Mouse (Mus musculus): ENCODE data around the gene Frmd4a. TPM values are rescaled to one million over a fixed set of nuclear protein-coding genes. Genes with fewer than 3 reads are reported as not detected.
A peak's percentile ranks its signal among the peaks of the same experiment; 100 is the strongest.

The Frmd4a gene
- polyA plus RNA-seq, 1 experiment = 22.8 TPM

GRCm38 (mm10) chr2:4300383-4300811 lies 282.9 kb downstream of the Frmd4a start:
- Histone ChIP-seq H3K4me3 (replicated peaks; ENCODE audit: control insufficient read depth, low read depth, low read length) (no peak overlapping the region), H3K4me1 (ENCODE audit: control insufficient read depth, insufficient read depth, low read length) (no peaks in the 10 kb centered on the region; the same call in 1 of the 2 replicates), H3K27ac (ENCODE audit: control insufficient read depth, insufficient read depth, low read depth, low read length, poor library complexity) (no peak overlapping the region)
- WGBS = 22% methylated on average over 13 of the region's 13 CpGs
- no peak for TF ChIP-seq POLR2A (IDR thresholded peaks at IDR 0.05; ENCODE audit: borderline replicate concordance, control insufficient read depth, low read depth, low read length)
- TF ChIP-seq CTCF (IDR thresholded peaks at IDR 0.05; ENCODE audit: control insufficient read depth, insufficient read depth, low read length) = no peak

DNA sequence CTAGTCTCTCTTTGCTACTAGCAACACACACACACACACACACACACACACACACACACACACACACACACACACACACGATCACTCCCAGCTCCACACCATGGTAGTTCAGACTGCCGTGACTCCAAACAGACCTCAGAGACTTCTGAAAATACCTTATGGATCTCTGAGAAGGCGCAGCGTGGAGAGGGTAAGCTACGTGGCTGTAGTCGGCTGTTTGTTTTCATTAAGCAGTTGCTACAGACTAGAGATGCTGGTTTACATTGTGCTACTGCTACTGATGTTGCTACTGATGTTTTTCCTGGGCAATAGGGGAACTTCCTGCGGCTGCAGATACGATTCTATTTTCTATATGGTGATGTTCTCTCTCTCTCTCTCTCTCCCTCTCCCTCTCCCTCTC lies 283.3 kb downstream of the Frmd4a start:
- 4% methylated on average over 8 of the region's 8 CpGs for WGBS
- Histone ChIP-seq H3K4me3 (replicated peaks; ENCODE audit: control insufficient read depth, low read depth, low read length) (peak overlapping the region; percentile 5), H3K4me1 (ENCODE audit: control insufficient read depth, insufficient read depth, low read length) (no peaks in the 10 kb centered on the region; the same call in 1 of the 2 replicates), H3K27ac (ENCODE audit: control insufficient read depth, insufficient read depth, low read depth, low read length, poor library complexity) (no peak overlapping the region)
- TF ChIP-seq POLR2A (IDR thresholded peaks at IDR 0.05; ENCODE audit: borderline replicate concordance, control insufficient read depth, low read depth, low read length) (no peak), CTCF (IDR thresholded peaks at IDR 0.05; ENCODE audit: control insufficient read depth, insufficient read depth, low read length) (no peak)

DNA sequence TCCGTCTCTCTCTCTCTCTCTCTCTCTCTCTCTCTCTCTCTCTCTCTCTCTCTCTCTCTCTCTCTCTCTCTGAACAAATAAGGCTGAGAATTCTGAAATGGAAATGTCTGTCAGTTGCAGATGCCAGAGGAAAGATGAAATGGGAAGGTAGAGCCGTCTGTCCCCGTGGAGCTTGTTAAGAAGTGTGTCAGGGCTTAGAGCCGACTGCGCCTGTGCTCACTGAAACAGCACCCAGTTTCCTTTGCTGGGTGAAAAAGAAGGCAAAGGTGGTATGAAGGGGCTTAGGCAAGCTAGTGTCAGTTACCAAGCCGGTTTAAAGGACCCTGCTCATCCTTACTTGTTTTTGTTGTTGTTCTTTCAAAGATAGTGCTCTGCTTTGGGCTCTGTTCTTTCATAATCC lies 283.7 kb downstream of the Frmd4a start:
- no peak for TF ChIP-seq CTCF (IDR thresholded peaks at IDR 0.05; ENCODE audit: control insufficient read depth, insufficient read depth, low read length)
- TF ChIP-seq POLR2A (IDR thresholded peaks at IDR 0.05; ENCODE audit: borderline replicate concordance, control insufficient read depth, low read depth, low read length) = no peak
- 17% methylated on average over 5 of the region's 6 CpGs for WGBS
- H3K27ac ChIP-seq (ENCODE audit: control insufficient read depth, insufficient read depth, low read depth, low read length, poor library complexity) = no peak overlapping the region
- H3K4me1 ChIP-seq (ENCODE audit: control insufficient read depth, insufficient read depth, low read length) = no peaks in the 10 kb centered on the region; the same call in 1 of the 2 replicates
- no peak overlapping the region for H3K4me3 ChIP-seq (replicated peaks; ENCODE audit: control insufficient read depth, low read depth, low read length)

- TF ChIP-seq POLR2A (IDR thresholded peaks at IDR 0.05; ENCODE audit: borderline replicate concordance, control insufficient read depth, low read depth, low read length) (no peak), CTCF (IDR thresholded peaks at IDR 0.05; ENCODE audit: control insufficient read depth, insufficient read depth, low read length) (no peak)
- Histone ChIP-seq H3K27ac (ENCODE audit: control insufficient read depth, insufficient read depth, low read depth, low read length, poor library complexity) (no peak overlapping the region), H3K4me3 (replicated peaks; ENCODE audit: control insufficient read depth, low read depth, low read length) (no peak overlapping the region), H3K4me1 (ENCODE audit: control insufficient read depth, insufficient read depth, low read length) (no peaks in the 10 kb centered on the region; the same call in 1 of the 2 replicates)
- WGBS = 60% methylated on average over 7 of the region's 7 CpGs
Measured at GRCm38 (mm10) chr2:4301692-4302091, 284.2 kb downstream of the Frmd4a start.

GRCm38 (mm10) chr2:4302119-4302518 lies 284.6 kb downstream of the Frmd4a start:
- Histone ChIP-seq H3K27ac (ENCODE audit: control insufficient read depth, insufficient read depth, low read depth, low read length, poor library complexity) (no peak overlapping the region), H3K4me3 (replicated peaks; ENCODE audit: control insufficient read depth, low read depth, low read length) (no peak overlapping the region), H3K4me1 (ENCODE audit: control insufficient read depth, insufficient read depth, low read length) (no peaks in the 10 kb centered on the region; the same call in 1 of the 2 replicates)
- 73% methylated on average over 3 of the region's 3 CpGs for WGBS
- TF ChIP-seq POLR2A (IDR thresholded peaks at IDR 0.05; ENCODE audit: borderline replicate concordance, control insufficient read depth, low read depth, low read length) (no peak), CTCF (IDR thresholded peaks at IDR 0.05; ENCODE audit: control insufficient read depth, insufficient read depth, low read length) (no peak)

DNA sequence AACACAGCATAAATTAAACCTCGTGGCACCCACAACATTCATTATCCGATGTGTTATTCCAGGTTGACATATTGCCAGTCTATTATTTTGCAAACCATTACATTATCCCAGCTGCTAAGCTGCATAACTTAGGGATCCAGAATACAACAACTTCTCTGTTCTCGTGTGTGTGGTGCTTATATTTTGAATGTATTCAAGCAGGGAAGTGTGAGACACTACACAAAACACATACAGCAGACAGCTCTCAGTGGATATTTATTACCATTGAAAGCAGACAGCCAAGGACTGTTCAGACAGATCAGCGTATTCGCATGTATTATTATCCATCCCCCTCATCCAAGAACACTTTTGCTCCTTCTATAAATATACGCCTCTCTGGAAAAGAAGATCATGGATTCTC lies 289.6 kb downstream of the Frmd4a start:
- TF ChIP-seq CTCF (IDR thresholded peaks at IDR 0.05; ENCODE audit: control insufficient read depth, insufficient read depth, low read length) (no peak), POLR2A (IDR thresholded peaks at IDR 0.05; ENCODE audit: borderline replicate concordance, control insufficient read depth, low read depth, low read length) (no peak)
- WGBS = 83% methylated on average over 6 of the region's 6 CpGs
- no peak overlapping the region for H3K4me3 ChIP-seq (replicated peaks; ENCODE audit: control insufficient read depth, low read depth, low read length)
- H3K4me1 ChIP-seq (ENCODE audit: control insufficient read depth, insufficient read depth, low read length) = no peaks in the 10 kb centered on the region
- H3K27ac ChIP-seq (ENCODE audit: control insufficient read depth, insufficient read depth, low read depth, low read length, poor library complexity) = no peak overlapping the region

GRCm38 (mm10) chr2:4314545-4314944 lies 297.0 kb downstream of the Frmd4a start:
- 71% methylated on average over 5 of the region's 5 CpGs for WGBS
- Histone ChIP-seq H3K4me3 (replicated peaks; ENCODE audit: control insufficient read depth, low read depth, low read length) (no peak overlapping the region), H3K4me1 (ENCODE audit: control insufficient read depth, insufficient read depth, low read length) (no peaks in the 10 kb centered on the region), H3K27ac (ENCODE audit: control insufficient read depth, insufficient read depth, low read depth, low read length, poor library complexity) (no peak overlapping the region)
- TF ChIP-seq POLR2A (IDR thresholded peaks at IDR 0.05; ENCODE audit: borderline replicate concordance, control insufficient read depth, low read depth, low read length) = no peak

DNA sequence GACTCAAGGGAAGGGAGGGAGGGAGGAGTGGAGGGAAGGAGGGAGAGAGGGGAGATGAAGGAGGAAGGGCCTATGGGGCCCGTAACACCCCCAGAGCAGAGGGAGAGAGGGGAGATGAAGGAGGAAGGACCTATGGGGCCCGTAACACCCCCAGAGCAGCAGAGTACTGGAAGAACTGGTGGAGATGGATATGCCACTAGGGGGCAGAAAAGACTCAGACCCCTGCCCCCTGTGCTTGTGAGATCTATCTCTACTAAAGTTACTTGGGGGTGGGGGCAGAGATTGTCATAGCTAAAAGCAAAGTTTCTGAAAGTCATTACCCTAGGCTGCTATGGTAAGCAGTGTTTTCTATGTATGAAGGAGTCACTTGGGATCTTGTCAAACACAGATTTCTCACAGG lies 299.1 kb downstream of the Frmd4a start:
- Histone ChIP-seq H3K4me3 (replicated peaks; ENCODE audit: control insufficient read depth, low read depth, low read length) (no peak overlapping the region), H3K27ac (ENCODE audit: control insufficient read depth, insufficient read depth, low read depth, low read length, poor library complexity) (no peak overlapping the region), H3K4me1 (ENCODE audit: control insufficient read depth, insufficient read depth, low read length) (no peaks in the 10 kb centered on the region)
- WGBS = 26% methylated on average over 2 of the region's 2 CpGs
- TF ChIP-seq CTCF (IDR thresholded peaks at IDR 0.05; ENCODE audit: control insufficient read depth, insufficient read depth, low read length) (no peak), POLR2A (IDR thresholded peaks at IDR 0.05; ENCODE audit: borderline replicate concordance, control insufficient read depth, low read depth, low read length) (no peak)

DNA sequence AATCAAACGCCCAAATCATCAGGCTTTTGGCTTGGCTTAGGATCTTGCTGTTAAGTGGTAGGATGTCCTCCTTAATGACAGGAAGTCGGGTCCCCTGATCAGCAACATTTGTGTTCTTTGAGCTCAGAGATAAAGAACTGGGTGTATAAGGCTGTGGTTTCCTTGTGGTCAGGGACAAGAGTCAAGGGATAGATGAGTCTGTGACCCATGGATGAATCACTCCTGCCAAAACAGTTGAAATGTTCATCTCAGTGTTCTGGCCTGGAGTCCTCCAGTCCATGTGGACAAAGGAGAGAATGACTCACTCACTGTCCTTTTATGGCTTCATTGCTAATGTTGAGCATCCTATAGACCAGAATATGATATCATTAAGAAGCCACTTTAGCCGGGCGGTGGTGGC lies 300.6 kb downstream of the Frmd4a start:
- Histone ChIP-seq H3K4me1 (ENCODE audit: control insufficient read depth, insufficient read depth, low read length) (no peaks in the 10 kb centered on the region), H3K4me3 (replicated peaks; ENCODE audit: control insufficient read depth, low read depth, low read length) (no peak overlapping the region), H3K27ac (ENCODE audit: control insufficient read depth, insufficient read depth, low read depth, low read length, poor library complexity) (no peak overlapping the region)
- WGBS = 22% methylated on average over 4 of the region's 4 CpGs
- TF ChIP-seq CTCF (IDR thresholded peaks at IDR 0.05; ENCODE audit: control insufficient read depth, insufficient read depth, low read length) (no peak), POLR2A (IDR thresholded peaks at IDR 0.05; ENCODE audit: borderline replicate concordance, control insufficient read depth, low read depth, low read length) (no peak)

Measured in bone marrow, adult 2 months (tissue).